Mouse (Mus musculus) spleen, postnatal 10 days (tissue): ENCODE data around the gene Cyp2f2.
A peak's percentile ranks its signal among the peaks of the same experiment; 100 is the strongest.

Experiments
- DNase-seq, 2 experiments: peaks; one replicate each; pipeline ENCODE4 v3.0.0; 2021 to 2022; ENCODE audit warnings: low spot score in 2 of 2

Cyp2f2 gene

GRCm38 (mm10) chr7:27119676-27120075, at the start of gene Cyp2f2:
Cyp2f2 (plus strand) TSS chr7:27119909.
- DNase-seq, result no peak

- no peak for DNase-seq
Observed at GRCm38 (mm10) chr7:27078641-27079040, 41.1 kb upstream of the Cyp2f2 start.

- no peak for DNase-seq
Observed at GRCm38 (mm10) chr7:27081625-27082024, 38.1 kb upstream of the Cyp2f2 start.

DNA sequence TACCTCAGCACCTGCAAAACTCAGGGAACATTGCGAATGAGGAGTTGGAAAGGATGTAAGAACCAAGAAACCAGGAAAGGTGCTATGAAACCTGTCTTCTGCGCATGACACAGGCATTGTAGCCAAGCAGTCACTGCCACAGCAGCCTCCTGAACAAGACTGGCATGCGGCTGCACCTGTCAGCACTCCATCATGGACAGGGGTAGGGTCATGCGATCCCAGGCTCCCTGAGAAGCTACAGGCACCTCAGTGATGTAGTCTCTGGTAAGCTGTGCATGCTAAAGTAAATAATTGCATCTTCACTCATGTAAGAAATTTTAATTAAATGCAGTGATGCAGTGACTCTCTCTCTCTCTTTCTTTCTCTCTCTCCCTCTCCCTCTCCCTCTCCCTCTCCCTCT, 28.7 kb upstream of the Cyp2f2 start:
- DNase-seq, result no peak

GRCm38 (mm10) chr7:27092038-27092703, 27.5 kb upstream of the Cyp2f2 start:
- DNase-seq, result no peak

DNA sequence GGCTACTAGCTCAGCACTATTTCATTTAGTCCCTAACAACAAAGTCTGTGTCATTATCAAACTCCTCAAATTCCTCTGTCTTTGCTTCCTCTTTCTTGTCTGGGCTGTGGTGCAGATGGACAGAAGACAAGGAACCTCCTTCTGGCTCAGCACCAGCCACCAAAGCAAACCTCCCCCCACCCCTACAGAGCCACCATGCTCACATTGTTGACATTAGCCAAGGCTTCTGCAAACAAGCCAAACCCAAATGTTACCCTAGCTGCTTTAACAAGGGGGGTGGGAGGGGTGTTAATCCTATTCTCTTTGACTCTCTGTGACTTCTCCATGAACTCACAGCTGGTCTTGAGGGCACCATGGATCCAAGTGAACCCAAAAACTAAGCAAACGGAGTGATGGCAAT, 26.8 kb upstream of the Cyp2f2 start:
- DNase-seq, result no peak

- no peak for DNase-seq
Observed at GRCm38 (mm10) chr7:27104882-27105281, 14.8 kb upstream of the Cyp2f2 start.

DNA sequence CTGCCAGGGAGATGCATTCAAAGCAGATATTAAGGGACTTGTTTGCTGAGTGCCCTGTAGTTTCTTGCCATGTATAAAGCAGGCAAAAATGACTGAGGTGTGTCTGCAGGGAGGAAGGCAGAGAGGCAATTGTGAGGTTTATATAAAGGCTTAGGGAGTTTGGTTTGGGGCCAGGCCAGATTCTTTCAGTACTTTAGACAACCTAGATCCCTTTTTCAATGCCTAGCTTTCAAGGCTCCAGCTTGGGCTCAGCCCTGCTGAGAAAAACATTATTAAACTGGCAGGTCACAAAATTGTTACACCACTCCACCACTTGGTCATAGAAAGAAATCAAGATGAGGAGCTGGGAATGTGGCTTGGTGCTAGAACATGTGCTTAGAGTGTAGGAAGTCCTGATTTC, 9.4 kb upstream of the Cyp2f2 start:
- no peak for DNase-seq

DNA sequence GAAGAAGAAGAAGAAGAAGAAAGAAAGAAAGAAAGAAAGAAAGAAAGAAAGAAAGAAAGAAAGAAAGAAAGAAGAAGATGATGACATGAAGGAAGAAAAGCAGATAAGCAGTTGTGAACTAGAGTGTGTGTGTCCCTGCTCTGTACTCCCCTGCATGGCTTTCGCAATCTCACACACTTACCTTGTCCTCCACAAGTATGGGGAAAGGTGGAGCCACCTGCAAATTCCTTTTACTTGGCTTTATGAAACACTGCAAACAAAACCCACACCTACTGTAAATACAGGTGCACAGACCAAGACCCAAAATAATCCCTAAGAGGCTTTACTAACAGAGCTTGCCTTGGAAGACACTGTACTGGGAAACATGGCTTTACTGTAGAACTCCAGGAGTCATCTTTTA, 8.7 kb upstream of the Cyp2f2 start:
- DNase-seq, result no peak

DNA sequence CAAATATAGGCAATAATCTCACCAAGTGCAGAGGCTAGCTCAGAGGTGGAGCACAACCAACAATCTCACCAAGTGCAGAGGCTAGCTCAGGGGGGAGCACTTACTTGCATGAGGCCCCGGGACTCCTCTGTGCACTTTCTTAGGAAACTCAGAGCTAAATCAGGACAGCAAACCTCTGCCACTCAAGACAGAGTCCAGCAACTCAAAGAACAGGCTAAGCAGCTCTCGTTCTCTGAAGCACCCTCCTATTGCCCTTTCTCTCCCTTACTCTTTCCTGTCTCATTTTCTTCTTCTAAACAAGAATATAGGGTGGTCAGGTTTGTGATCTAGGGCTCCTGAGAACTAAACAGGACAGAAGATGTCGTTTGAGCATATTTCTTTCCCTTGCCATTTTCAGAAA, 7.7 kb upstream of the Cyp2f2 start:
- no peak for DNase-seq

DNA sequence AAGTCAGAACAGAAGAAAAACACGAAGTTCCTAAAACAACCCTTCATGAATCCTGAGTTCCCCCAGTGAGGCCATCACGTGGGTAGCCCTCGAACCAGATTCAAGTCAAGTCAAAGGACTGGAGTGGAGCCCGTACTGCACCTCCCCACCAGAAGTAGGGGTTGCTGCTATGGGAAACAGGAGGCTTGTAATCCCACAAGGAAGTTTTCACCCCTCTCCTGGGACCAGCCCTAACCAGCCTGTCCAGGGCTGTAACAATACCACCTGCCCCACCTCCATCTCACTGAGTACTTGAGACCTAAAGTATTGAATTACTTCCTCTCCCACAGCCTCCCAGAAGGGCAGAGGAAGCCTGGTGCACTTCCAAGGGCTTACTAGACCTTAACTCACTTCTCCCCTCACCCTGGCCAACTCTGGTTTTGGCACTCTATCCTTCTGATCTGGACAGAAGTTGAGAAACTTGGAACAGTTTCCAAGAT, 1.6 kb upstream of the Cyp2f2 start:
- DNase-seq, result no peak

DNA sequence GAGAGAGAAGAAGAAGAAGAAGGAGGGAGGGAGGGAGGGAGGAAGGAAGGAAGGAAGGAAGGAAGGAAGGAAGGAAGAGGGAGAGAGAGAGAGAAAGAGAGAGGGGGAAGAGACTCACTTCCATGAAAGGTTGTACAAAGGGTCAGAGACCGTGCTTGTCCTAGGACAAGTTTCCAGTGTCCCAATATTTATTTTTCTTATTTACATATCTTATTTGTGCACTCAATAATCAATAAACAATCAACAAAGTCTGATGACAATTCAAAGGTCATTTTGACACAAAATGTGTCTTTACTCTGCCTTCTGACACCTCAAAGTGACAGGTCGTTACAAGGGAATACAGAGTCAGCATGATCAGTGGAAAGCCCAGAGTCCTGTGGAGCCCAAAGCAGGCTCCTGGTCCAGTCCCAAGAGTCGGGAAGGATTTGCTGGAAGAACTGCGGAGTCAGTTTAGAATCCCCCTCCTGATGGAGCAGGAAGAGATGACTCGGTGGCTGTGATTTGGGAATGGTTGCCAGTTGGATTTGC, 4.7 kb downstream of the Cyp2f2 start:
- DNase-seq, result no peak

DNA sequence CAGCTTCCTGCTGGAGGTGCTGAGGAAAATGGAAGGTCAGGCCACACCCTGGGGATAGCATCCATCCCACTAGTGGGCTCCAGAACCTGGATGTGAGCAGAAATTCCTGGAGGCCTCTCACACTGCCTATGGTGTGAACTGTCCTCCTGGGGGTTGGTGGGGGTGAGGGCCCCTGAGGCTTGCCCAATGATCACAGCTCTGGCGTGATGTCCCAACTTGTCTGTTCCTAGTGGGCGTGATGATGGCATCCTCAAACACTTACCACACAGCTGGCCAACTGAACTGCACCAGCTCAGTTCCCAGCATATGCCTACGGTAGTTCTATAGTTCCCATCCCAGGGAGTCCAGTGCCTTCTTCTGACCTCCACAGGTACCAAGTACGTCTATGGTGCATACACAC, 5.3 kb downstream of the Cyp2f2 start:
- no peak for DNase-seq

GRCm38 (mm10) chr7:27128162-27128561, 8.5 kb downstream of the Cyp2f2 start:
- DNase-seq, result peak in 1 of 2 experiments; percentile 25

- DNase-seq, result no peak
Observed at GRCm38 (mm10) chr7:27128946-27129345, 9.2 kb downstream of the Cyp2f2 start.

DNA sequence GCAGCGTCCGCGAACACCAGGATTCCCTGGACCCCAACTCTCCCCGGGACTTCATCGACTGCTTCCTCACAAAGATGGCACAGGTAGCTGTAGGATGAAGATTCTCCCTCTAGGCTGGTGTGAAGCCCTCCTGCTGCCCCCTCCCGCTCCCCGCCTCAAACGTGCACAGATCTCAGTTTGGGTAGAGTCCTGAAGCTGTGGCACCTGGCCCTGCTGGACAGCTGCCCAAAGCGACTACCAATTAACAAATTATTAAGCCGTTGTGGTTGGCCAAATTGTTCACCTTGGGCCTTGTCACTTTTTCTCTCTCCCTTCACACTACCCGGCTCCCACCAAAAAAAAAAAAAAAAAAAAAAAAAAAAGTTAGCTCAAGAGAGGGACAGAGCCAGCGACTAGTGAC, 10.1 kb downstream of the Cyp2f2 start:
- no peak for DNase-seq

- DNase-seq, result no peak
Observed at GRCm38 (mm10) chr7:27130521-27131370, 11.0 kb downstream of the Cyp2f2 start.

GRCm38 (mm10) chr7:27131387-27131786, 11.7 kb downstream of the Cyp2f2 start:
- DNase-seq, result no peak

DNA sequence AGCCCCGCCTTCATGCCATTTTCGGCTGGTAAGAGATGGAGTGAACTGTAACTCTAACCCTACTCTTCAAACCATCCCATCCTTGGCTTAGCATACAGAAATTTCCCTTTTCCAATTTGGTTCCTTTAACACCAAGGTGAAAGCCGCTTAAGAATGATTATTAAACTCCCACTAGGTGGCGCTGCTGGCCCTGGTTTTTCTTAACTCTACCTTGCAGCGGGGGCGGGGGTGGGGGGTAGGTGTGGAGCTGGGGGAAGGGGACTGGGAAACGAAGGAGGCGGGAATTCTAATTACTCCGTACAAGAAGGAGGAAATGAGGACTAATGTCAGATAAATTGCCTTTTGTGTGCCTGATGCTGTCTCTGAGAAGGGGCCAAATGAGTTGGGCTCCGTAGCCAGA, 12.9 kb downstream of the Cyp2f2 start:
- peak in 1 of 2 experiments; percentile 60 for DNase-seq

DNA sequence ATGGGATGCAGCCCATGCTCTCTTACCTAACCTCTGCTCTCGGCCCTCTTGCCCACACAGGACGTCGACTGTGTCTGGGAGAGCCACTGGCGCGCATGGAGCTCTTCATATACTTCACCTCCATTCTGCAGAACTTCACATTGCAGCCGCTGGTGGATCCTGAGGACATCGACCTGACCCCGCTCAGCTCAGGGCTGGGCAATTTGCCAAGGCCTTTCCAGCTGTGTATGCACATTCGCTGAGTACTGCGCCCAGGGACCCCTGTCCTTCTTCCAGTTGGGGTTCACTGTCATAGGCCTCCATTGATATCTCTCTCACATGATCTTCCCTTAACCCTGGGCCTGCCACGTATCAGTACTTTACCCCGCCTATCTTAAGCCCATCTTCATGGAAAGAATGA, 13.4 kb downstream of the Cyp2f2 start:
- no peak for DNase-seq

GRCm38 (mm10) chr7:27133757-27134156, 14.0 kb downstream of the Cyp2f2 start:
- DNase-seq, result no peak

DNA sequence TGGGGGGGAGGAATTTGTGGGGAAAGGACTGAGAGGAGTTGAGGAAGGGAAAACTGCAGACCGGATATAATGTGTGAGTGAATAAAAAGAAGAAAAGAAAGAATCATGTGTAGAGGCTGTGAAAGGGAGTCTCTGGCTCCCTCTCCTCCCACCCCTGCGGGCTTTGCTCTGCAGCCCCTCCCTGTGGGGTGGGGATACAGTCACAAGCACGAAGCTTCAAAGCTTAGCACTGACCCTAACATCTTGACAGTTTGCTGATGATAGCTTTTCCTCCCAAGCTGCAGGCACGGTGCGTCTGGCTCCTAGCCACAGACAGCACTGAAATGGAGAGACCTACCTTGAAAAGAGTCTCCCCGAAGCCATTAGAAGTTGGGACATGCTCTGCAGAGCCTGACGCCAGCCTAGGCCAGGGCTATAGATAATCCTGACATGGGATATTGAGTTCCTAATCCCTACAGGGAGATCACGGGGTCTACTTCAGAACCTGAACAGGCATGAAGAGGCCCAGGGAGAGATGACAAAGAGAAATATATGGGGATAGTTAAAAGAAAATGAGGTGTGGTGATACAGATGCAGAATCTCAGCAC, 16.8 kb downstream of the Cyp2f2 start:
- no peak for DNase-seq
